Mouse (Mus musculus): Measurements from ENCODE around the gene Pitpnb.

Pitpnb gene

DNA sequence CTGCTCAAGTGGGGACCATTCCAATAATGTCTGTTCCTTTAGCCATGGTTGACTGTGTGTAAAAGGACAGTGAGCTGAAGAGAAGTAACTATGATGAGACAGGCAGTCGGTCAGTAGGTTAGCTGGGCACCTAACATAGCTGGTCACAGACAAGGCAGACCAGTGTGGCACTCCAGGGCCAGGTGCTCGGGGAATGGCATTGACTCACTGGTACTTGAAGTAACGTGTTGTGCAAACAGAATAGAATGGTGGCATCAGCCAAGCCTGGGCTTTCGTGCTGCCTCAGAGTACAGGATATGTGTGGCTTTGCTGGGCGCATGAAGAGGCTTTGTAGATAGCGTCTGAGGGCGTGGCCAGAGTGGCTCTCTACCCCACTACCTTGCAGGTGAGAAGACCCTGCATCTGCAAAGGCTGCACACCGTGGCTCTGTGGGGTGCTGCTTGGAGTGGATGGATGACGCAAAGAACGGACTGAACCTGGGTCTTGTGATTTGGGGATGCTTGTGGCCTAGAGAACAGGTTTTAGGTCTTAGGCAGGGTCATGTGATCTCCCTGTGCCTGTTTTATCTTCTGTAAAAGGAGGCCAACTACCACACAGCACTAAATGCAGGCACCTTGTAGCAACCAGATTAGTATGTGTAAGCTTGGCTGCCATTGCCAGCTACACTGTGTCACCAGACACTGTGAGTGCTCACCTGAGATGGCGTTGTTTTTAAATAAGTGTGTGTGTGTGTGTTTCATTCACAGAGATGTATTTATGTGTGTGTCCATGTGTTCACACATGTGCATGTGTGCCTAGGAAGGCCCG lies 26.5 kb downstream of the Pitpnb start:
- no peak for DNase-seq

DNA sequence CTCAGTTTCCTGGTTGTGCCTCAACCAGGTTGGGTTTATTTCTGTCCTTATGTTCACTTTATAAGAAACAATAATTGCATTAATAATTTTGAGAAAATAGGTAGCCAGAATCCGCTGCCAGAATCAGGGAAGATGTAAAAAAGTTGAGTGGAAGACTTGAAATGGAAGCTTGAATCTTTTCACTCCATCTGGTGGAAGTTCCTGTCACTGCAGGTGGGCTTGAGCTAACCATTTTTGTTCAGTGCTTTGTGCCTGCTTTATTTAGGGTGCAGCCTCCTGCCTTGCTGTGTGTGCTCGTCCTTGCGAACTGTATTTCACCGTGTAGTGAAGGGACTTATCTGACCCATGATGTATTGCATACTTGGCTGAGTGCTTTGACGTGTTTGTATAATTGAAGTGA lies 30.0 kb downstream of the Pitpnb start:
- no peak for DNase-seq

- no peak for DNase-seq
Observed at GRCm38 (mm10) chr5:111361058-111361457, 30.5 kb downstream of the Pitpnb start.

DNA sequence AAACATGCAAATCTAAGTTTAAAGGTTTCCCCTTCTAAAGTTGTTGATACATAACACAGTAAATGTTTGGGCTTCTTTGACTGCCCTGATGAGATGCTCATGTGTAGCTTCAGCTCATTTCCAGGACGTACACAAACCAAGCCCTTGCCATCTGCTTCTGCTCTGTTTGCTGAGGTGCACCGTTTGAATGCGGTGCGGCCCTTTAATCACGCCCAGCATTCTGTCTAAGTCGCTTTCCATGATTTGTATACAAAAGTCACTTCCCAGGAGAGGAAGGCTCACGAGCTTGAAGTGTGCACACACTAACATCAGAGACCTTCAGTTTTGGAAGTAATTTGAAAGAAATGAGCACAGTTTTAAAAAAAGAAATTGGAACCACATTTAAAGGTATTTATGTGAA lies 31.3 kb downstream of the Pitpnb start:
- no peak for DNase-seq

GRCm38 (mm10) chr5:111363446-111364062 lies 33.0 kb downstream of the Pitpnb start:
- no peak for DNase-seq

DNA sequence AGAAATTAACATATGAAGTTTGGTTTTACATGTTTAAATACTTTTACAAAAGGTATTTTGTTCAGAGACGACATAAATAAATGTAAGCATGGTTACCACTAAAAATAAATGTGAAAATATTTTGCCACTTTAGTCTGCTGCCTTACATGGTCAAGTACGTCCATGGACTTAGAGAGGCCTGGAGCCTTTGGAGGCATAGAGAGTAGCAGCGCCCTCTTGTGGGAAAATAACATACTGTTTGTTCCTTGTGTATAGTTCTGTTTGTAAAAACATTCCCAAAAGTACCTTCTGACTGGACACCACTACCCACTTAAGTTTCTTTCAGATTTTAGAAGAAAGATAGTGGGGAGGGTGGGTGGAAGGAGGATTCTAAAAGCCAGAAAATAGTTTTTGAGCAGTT lies 34.0 kb downstream of the Pitpnb start:
- peak; percentile 71 for DNase-seq

DNA sequence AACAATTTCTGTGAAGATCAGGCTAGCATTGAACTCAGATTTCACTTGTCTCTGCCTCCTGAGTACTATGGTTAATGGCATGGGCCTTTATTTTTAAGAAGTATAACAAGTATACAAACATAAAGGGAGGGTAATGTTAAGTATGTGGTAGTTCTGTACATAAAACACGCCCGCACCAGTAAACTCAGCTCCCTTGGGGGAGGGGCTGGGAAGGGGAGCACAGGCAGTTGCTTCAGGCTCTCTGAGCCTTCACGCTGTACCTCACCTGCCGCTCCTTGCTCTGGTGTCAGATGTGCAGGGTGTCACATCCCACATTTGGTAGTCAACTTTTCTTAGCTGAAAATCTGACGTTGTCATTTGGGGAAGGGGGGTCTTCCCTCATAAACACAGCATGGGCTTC lies 35.6 kb downstream of the Pitpnb start:
- DNase-seq: no peak

DNA sequence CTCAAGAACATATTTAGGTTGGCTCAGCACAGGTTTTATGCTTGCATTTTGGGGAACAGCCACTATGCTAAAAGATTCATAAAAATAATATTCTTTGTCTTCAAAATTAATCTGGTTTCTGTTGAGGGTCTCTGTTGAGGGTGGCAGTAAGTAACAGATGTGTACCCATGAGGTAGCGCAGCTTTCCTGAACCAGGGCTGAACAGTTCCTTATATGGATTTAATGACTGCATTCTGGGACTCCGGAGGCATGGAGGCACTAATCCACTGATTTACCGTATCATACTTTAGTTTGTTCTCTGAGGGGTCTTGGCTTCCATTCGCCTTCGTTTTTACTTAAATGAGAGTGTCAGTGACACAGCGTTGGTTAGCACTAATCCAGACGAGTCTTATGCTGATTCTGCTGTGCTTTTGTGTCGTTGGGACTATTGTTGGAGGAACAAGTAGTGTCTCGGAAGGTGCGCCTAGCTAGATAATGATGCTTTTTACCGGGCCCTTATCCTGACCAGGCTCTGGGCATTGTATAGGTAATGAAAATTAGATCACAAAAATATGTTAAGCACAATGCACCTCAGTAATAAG lies 37.5 kb downstream of the Pitpnb start:
- DNase-seq: no peak

GRCm38 (mm10) chr5:111368576-111368975 lies 38.0 kb downstream of the Pitpnb start:
- no peak for DNase-seq

DNA sequence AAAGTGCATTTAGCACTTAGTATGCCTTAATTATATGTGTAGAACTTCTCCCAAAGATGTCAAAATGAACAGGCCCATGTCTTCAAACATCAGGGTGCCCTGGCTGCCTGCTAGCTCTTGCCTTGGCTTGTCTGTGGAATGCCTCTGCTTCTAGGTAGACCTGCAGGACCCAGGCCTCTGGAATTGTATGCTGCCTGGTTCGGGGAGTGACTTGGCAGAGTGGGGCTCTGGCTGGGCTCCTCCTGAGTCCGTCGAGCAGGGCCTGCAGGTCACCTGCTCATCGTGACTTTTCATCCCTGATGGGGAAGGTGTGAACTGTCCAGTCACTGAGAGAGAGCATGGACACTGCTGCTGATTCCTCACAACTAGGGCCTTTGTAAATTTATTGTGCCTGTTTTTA lies 45.1 kb downstream of the Pitpnb start:
- peak; percentile 68 for DNase-seq

DNA sequence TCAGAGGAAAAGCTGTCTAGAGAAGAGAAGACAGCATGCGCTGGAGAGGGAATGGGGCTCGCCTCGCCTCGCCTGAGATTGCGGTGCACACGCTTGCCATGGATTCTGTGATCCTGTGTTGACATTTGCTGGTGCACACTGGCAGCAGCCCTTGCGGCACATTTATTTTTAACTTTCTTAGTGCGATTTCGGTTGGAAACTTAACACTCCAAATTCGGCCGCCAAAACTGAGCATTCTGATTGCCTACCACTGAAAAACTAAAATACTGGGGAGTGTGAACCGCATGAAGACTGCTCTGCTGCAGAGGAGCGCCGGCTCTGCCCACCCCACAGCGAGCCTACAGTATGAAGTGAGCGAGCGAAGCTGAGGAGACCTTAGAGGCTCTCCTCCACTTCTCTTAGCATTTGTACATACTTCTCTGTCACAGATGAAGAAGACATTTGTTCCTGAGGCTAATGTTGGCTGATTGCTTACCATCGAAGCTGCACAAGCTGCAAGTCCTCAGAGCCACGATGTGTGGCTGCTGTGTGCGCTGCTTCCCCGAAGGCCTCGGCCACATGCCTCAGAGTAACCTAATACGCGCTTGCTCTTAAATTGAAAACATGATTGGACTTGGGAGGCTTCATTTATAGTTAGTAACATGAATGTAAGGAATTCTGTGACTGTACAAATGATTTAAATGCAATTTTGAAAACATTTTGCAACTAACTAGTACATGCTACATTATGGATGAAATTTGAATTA lies 45.9 kb downstream of the Pitpnb start:
- no peak for DNase-seq

- peak; percentile 47 for DNase-seq
Observed at GRCm38 (mm10) chr5:111378126-111378993, 47.8 kb downstream of the Pitpnb start.

GRCm38 (mm10) chr5:111383335-111383734 lies 52.8 kb downstream of the Pitpnb start:
- no peak for DNase-seq

GRCm38 (mm10) chr5:111390911-111391310 lies 60.3 kb downstream of the Pitpnb start:
- DNase-seq: no peak

- no peak for DNase-seq
Observed at GRCm38 (mm10) chr5:111391485-111391884, 60.9 kb downstream of the Pitpnb start.

DNA sequence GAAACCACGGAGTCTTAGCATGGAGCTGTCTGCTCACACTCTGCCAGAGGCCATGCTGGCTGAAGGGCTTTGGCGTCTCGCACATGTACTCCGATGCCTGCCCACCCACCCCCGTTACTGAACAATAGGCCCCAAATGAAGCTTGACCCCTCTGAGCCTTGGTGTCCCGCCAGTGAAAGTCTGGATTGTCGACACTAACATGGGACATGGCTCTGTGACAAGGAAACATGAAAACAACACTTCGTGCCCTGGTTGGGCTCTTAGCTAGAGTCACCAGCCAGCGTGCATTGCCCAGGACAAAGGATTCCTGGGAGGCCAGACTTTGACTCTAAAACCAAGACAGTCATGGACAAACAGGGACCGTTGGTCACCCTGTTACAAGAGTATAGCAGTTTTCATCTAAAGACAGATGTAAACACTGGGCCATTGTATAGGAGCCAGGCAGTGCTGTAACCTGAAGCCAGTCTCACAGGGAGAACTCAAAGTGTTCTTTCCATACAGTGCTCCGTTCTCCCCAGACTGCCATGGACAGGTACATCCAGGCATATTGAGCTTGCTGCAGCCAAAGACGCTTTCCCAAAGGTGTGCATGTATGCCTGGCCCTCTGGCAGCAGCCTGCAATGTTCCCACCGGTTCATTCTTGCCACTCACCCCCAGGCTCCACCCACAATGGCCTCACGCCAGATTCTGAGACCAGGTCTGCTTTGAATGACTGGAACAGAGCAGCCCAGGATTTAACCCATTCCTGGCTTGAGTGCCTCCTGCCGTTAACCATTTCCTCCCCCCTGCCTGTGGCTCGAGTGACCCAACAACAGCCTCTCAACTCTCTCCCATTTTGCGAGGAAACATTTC lies 63.0 kb downstream of the Pitpnb start:
- DNase-seq: peak; percentile 74

- DNase-seq: no peak
Observed at GRCm38 (mm10) chr5:111394198-111395053, 63.9 kb downstream of the Pitpnb start.

- no peak for DNase-seq
Observed at GRCm38 (mm10) chr5:111395771-111396170, 65.2 kb downstream of the Pitpnb start.

GRCm38 (mm10) chr5:111396199-111396598 lies 65.6 kb downstream of the Pitpnb start:
- no peak for DNase-seq

- DNase-seq: no peak
Observed at GRCm38 (mm10) chr5:111398471-111398870, 67.9 kb downstream of the Pitpnb start.

Data from kidney, adult 9 months (tissue).